Mouse (Mus musculus) liver, embryonic 15.5 days (tissue): ENCODE data around the gene Zscan29. TPM values are rescaled to one million over a fixed set of nuclear protein-coding genes. Genes with fewer than 3 reads are reported as not detected.

Source experiments
- ATAC-seq: fragments of 200-750 bp; cut with Nextera tagmentation; 2 replicates; pipeline ENCODE4 v1.8.0; 2017; ENCODE audit warnings: moderate number of reproducible peaks, mild to moderate bottlenecking, moderate library complexity; ENCODE audit not compliant: insufficient read depth
- H3K27ac ChIP-seq: fragments of 300-500 bp; sonication (generic); replicated peaks from 2 replicates; pipeline ENCODE4 v1.5.1; 2015; ENCODE audit warnings: mild to moderate bottlenecking, inconsistent platforms
- H3K27me3 ChIP-seq: fragments of 300-500 bp; sonication (generic); 2 replicates; pipeline ENCODE4 v1.6.1; 2015; ENCODE audit warnings: mild to moderate bottlenecking, inconsistent platforms
- H3K36me3 ChIP-seq: fragments of 300-500 bp; sonication (generic); replicated peaks from 2 replicates; pipeline ENCODE4 v1.6.1; 2015; ENCODE audit warnings: moderate library complexity, mild to moderate bottlenecking, inconsistent platforms
- H3K4me1 ChIP-seq: fragments of 300-500 bp; sonication (generic); replicated peaks from 2 replicates; pipeline ENCODE4 v1.6.1; 2015; ENCODE audit warnings: inconsistent platforms
- H3K4me2 ChIP-seq: fragments of 300-500 bp; sonication (generic); 2 replicates; pipeline ENCODE4 v1.6.1; 2015; ENCODE audit warnings: moderate library complexity, mild to moderate bottlenecking, inconsistent platforms
- H3K4me3 ChIP-seq: fragments of 300-500 bp; sonication (generic); replicated peaks from 2 replicates; pipeline ENCODE4 v1.5.1; 2015; ENCODE audit warnings: mild to moderate bottlenecking, inconsistent platforms
- H3K9ac ChIP-seq: fragments of 300-500 bp; sonication (generic); 2 replicates; pipeline ENCODE4 v1.6.1; 2015; ENCODE audit warnings: moderate library complexity, mild to moderate bottlenecking, inconsistent platforms
- H3K9me3 ChIP-seq: fragments of 300-500 bp; sonication (generic); replicated peaks from 2 replicates; pipeline ENCODE4 v1.6.1; 2016; ENCODE audit warnings: inconsistent platforms
- WGBS: fragments of 180-500 bp; shearing (Covaris S2); methylation state at CpG from one replicate; pipeline ENCODE4 v1.1.7; 2015; ENCODE audit warnings: mixed read lengths; ENCODE audit not compliant: insufficient replicate concordance; 5-methylcytosine and 5-hydroxymethylcytosine counted together
- polyA plus RNA-seq: library from polyadenylated mRNA; unstranded; fragments of >200 nt; fragmentation: Nextera tagmentation; extraction: Ambion mirVana; gene quantifications from 2 replicates; pipeline ENCODE4 v1.2.1, GENCODE M21; 2015

Gene Zscan29
- polyA plus RNA-seq, result 3.8 and 4.3 TPM in 2 replicates

DNA sequence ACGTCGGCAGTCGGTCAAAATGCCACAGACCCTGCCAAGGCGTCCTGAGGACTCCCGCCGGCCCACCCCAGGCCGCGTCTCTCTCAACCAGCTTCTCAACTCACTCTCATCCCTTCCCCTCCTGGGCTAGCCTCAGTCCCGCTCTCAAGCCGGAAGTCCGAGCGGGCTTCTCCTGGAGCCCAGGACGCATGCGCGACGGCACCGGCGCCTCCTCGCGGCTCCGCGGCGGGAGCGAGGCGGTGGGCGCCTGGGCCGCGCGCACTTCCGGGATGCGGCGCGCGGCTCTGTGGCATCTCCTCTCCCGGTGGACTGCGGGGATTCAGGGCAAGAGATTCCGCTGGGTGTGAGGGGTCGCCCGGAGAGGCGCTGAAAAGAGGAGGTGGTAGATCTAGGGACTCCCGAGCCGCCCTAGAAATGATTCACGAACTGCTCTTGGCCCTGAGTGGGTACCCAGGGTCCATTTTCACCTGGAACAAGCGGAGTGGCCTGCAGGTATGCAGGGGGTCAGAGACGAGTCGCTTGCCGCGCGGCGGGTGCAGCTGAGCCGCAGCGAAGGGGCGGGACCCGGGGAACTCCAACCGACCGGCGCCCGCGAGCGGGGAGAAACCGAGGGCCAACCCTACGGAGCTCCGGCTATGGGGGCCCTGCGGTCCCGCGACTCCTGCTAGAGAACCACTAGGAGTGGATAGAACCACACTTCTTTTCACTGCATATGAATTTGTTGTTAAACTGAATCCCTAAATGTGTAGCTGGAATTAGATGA, at the start of gene Zscan29:
Gene Zscan29, minus strand, starts transcription at position 146 of the 763 bp plus-strand sequence.
- peak within 1 kb of the TSS; percentile 92 for H3K27ac ChIP-seq
- peaks cover 38% of the 10 kb centered on the region for H3K36me3 ChIP-seq
- peak; percentile 93 for ATAC-seq
- H3K27me3 ChIP-seq, result no peaks in the 10 kb centered on the region
- H3K4me2 ChIP-seq, result peak within 1 kb of the TSS; percentile 88
- no peaks in the 10 kb centered on the region for H3K9me3 ChIP-seq
- H3K9ac ChIP-seq, result peak within 1 kb of the TSS; percentile 94
- peaks cover 33% of the 10 kb centered on the region for H3K4me1 ChIP-seq
- peak within 1 kb of the TSS; percentile 98 for H3K4me3 ChIP-seq
- WGBS, result under 1% methylated on average over 66 of the region's 66 CpGs

DNA sequence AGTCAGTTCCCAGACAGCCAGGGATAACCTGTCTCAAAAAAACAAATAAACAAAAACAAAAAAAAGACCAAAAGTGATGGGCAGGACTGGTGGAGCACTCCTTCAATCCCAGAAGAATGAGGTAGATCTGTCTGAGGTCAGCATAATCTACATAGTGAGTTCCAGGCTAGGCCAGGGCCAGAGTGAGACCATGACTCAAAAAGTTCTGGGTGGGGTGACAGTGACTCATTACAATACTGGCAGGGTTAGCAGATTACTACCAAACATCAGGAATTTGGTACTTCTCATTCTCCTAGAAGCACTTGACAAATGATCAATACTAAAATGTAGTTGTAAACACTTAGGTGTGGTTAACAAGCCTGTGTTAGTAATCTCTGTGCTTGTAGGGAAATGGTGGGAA, 49.1 kb upstream of the Zscan29 start:
- Histone ChIP-seq H3K9me3 (no peaks in the 10 kb centered on the region), H3K4me1 (no peaks in the 10 kb centered on the region), H3K27ac (no peak overlapping the region), H3K4me2 (no peak overlapping the region), H3K36me3 (peaks cover 53% of the 10 kb centered on the region), H3K27me3 (no peaks in the 10 kb centered on the region), H3K9ac (no peak overlapping the region), H3K4me3 (no peak overlapping the region)
- ATAC-seq, result no peak

DNA sequence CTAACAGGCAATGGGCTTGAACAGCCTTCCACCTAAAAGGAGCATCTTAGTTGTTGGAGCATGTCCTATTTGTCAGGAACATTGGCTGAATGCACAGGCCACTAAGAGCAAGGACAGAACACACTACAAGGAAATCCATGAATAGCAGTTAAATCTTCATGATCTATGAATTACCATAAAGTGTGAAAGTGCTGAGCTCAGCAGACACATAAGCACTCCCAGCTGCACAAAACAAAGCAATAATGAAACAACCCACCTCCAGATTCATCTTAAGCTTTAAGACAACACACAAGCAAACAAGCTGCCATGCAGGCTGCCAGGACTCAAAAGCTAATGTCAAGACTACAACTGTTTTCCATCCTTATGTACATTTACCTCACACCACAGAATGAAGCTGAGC, 48.3 kb upstream of the Zscan29 start:
- no peak overlapping the region for H3K27ac ChIP-seq
- no peaks in the 10 kb centered on the region for H3K4me1 ChIP-seq
- peaks cover 59% of the 10 kb centered on the region for H3K36me3 ChIP-seq
- no peaks in the 10 kb centered on the region for H3K27me3 ChIP-seq
- H3K9ac ChIP-seq, result no peak overlapping the region
- H3K9me3 ChIP-seq, result no peaks in the 10 kb centered on the region
- H3K4me2 ChIP-seq, result no peak overlapping the region
- no peak for ATAC-seq
- no peak overlapping the region for H3K4me3 ChIP-seq

DNA sequence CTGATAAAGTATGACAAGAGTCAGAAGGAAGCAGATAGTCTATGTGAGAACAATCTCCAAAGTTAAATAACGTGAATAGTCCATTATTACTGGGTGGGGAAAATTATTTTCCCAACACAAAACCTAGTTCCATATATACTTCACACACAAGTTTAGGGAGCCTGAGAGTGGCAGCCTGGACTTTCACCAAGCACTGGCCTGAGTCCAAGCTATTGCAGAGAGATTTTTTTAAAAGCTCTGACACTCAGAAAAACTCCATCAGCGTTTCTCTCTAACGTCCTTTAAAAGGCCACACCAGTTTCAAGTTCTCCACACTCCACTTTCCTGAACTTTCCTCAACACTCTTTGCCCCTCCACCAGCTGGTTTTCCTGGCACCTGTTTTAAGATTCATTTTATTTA, 43.6 kb upstream of the Zscan29 start:
- Histone ChIP-seq H3K4me1 (no peaks in the 10 kb centered on the region), H3K27me3 (no peaks in the 10 kb centered on the region), H3K9me3 (no peaks in the 10 kb centered on the region), H3K4me2 (no peak overlapping the region), H3K36me3 (peaks cover 70% of the 10 kb centered on the region), H3K9ac (no peak overlapping the region), H3K4me3 (no peak overlapping the region), H3K27ac (no peak overlapping the region)
- no peak for ATAC-seq
- WGBS, result 85% methylated on average over 3 of the region's 3 CpGs

DNA sequence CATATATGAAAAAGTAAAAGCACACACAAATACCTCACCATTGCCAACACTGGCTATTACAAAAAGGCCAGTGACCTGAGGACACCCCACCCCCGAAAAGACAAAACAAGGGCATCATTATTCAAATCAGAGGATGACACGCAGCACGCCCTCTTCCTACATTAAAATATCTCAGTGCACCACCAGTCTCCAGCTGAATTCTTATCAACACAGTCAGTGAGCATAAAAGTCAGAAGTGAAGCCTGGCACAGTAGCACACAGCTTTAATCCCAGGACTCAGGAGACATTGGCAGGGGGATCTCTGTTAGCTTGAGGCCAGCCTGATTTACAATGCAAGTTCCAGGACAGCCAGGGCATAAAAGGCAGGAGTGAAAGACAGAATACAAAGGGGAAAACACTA, 35.6 kb upstream of the Zscan29 start:
- H3K36me3 ChIP-seq, result peaks cover 90% of the 10 kb centered on the region
- no peak overlapping the region for H3K9ac ChIP-seq
- H3K4me1 ChIP-seq, result peaks cover 6% of the 10 kb centered on the region; the same call in 1 of the 2 replicates
- no peak overlapping the region for H3K4me2 ChIP-seq
- 55% methylated on average over 3 of the region's 3 CpGs for WGBS
- ATAC-seq, result no peak
- H3K27me3 ChIP-seq, result no peaks in the 10 kb centered on the region
- no peak overlapping the region for H3K4me3 ChIP-seq
- H3K27ac ChIP-seq, result no peak overlapping the region
- no peaks in the 10 kb centered on the region for H3K9me3 ChIP-seq

DNA sequence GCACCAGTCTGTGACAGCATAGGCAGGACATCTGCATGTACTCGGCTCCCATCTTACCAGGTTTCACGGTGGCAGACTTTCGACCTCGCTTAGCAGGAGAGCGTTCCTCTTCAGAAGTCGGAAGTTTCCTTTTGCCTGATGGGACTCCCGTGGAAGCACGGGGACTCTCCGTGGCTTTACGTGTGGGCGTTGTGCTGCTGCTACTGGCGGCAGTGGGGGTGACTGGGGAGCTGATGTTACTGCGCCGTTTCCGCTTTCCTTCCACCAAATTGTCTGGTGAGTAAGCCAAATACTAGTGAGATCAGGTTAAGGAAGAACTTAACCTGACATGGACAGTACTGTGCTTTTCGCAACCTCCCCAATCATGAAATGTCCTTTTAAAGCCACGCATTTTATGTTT, 33.4 kb upstream of the Zscan29 start:
- H3K27ac ChIP-seq, result no peak overlapping the region
- ATAC-seq, result no peak
- no peaks in the 10 kb centered on the region for H3K27me3 ChIP-seq
- H3K4me2 ChIP-seq, result no peak overlapping the region
- peaks cover 6% of the 10 kb centered on the region; the same call in 1 of the 2 replicates for H3K4me1 ChIP-seq
- H3K36me3 ChIP-seq, result peaks cover 92% of the 10 kb centered on the region
- 89% methylated on average over 17 of the region's 17 CpGs for WGBS
- no peaks in the 10 kb centered on the region for H3K9me3 ChIP-seq
- no peak overlapping the region for H3K9ac ChIP-seq
- no peak overlapping the region for H3K4me3 ChIP-seq

DNA sequence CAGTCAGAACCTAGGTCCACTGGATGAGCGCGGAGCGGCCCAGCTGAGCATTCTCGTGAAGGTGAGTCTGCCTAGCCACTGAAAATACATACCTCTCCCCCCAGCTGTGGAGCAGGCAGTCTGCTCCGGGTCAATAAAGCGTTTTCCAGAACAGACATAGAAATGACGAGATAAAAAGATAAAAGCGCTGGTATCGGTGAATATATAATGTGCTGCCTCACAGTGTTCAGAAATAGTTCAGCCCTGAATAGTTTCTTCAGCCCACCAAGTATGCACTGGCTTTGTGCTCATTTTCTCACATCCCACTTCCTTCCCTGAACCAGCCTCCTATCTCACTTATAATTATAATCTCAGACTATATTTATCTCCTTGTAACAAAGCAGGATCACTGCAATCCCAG, 24.5 kb upstream of the Zscan29 start:
- ATAC-seq, result no peak
- no peaks in the 10 kb centered on the region for H3K9me3 ChIP-seq
- H3K36me3 ChIP-seq, result peaks cover 98% of the 10 kb centered on the region
- H3K27me3 ChIP-seq, result no peaks in the 10 kb centered on the region
- WGBS, result 85% methylated on average over 9 of the region's 9 CpGs
- no peak overlapping the region for H3K4me3 ChIP-seq
- no peak overlapping the region for H3K27ac ChIP-seq
- H3K9ac ChIP-seq, result no peak overlapping the region
- H3K4me2 ChIP-seq, result no peak overlapping the region
- no peaks in the 10 kb centered on the region for H3K4me1 ChIP-seq

DNA sequence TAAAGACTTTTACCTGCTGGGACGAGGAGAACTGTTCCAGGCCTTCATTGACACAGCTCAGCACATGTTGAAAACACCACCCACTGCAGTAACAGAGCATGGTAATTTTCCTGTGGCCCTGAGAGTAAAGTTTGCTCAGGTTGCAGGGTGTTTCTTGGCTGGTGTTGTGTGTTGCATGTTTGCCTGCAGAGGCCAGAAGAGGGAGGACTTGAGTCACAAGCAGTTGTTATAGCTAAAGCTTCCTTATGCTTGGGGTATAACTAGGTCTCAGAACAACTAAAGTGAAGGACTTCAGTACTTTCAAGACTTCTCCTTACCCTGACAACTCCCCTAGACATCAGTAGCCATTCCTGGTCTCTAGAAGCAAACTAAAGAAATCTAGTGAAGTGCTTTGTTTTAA, 17.6 kb upstream of the Zscan29 start:
- Histone ChIP-seq H3K4me2 (no peak overlapping the region), H3K9ac (no peak overlapping the region), H3K27me3 (no peaks in the 10 kb centered on the region), H3K4me1 (no peaks in the 10 kb centered on the region), H3K4me3 (no peak overlapping the region), H3K36me3 (peaks cover 87% of the 10 kb centered on the region), H3K27ac (no peak overlapping the region), H3K9me3 (no peaks in the 10 kb centered on the region)
- 63% methylated on average over 1 of the region's 1 CpGs for WGBS
- ATAC-seq, result no peak

DNA sequence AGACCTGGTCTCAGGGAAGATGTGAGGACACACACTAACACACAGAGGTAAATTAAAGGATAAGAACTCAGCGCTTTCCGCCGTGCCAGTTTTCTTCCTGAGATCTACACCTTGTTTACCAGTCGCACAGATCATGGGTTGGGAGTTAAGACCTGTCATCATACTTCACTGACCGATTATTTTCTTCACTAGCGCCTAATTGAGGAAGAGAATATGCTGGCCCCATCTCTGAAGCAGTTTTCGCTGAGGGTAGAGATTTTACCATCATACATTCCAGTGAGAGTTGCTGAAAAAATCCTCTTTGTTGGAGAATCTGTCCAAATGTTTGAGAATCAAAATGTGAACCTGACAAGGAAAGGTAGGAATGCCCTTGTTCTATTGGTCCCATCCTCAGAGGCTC, 13.2 kb upstream of the Zscan29 start:
- WGBS, result 90% methylated on average over 7 of the region's 7 CpGs

DNA sequence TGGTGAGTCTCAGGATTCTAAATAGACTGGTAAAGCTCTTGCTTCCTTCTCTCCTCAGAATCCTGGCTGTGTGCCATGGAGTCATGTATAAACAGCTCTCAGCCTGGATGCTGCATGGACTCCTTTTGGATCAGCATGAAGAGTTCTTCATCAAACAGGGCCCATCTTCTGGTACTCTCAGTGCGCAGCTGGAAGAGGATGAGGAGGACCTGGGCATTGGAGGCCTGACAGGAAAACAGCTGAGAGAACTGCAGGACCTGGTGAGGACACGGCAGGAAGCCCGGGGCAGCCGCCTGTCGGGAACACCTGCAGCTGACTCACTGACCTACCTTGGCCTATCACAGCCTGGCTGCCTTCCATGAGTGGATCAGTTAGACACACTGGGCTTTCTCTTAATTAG, 12.5 kb upstream of the Zscan29 start:
- Histone ChIP-seq H3K9me3 (no peaks in the 10 kb centered on the region), H3K4me3 (no peak overlapping the region), H3K36me3 (peaks cover 76% of the 10 kb centered on the region), H3K4me1 (no peaks in the 10 kb centered on the region), H3K9ac (no peak overlapping the region), H3K27me3 (no peaks in the 10 kb centered on the region), H3K27ac (no peak overlapping the region), H3K4me2 (no peak overlapping the region)
- 82% methylated on average over 5 of the region's 5 CpGs for WGBS
- no peak for ATAC-seq

More for the DNA sequence above, 13.2 kb upstream of the Zscan29 start:
- Histone ChIP-seq H3K36me3 (peaks cover 75% of the 10 kb centered on the region), H3K4me2 (no peak overlapping the region), H3K9me3 (no peaks in the 10 kb centered on the region), H3K27me3 (no peaks in the 10 kb centered on the region), H3K4me1 (no peaks in the 10 kb centered on the region), H3K4me3 (no peak overlapping the region), H3K9ac (no peak overlapping the region), H3K27ac (no peak overlapping the region)
- ATAC-seq, result no peak

DNA sequence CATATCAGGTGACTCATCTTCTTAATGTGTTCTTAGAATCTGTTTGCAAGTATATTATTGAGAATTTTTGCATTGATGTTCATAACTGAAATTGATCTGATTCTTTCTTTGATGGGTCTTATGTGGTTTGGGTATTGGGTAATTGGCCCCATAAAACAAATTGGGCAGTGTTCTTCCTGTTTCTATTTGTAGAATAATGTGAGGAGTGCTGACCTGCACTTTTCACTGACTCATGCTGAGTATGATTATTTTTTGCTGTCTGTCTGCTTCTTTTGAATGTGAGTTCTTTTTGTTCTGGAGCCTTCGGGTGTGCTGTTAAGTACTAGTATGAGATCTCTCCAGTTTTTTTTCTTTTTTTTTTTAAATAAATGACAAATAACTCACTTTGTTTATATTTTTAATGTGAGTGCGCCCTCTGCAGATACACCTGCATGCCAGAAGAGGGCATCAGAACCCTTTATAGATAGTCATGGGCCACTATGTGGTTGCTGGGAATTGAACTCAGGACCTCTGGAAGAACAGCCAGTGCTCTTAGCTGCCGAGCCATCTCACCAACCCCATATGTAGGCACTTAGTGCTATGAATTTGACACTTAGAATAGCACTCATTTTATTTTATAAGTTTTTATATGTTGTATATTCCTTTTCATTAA, 8.0 kb upstream of the Zscan29 start:
- Histone ChIP-seq H3K27ac (no peak overlapping the region), H3K4me2 (no peak overlapping the region), H3K27me3 (no peaks in the 10 kb centered on the region), H3K36me3 (peaks cover 84% of the 10 kb centered on the region), H3K9ac (no peak overlapping the region), H3K4me1 (no peaks in the 10 kb centered on the region), H3K4me3 (no peak overlapping the region), H3K9me3 (no peaks in the 10 kb centered on the region)
- 82% methylated on average over 3 of the region's 3 CpGs for WGBS
- ATAC-seq, result no peak
